ENCODE assay signal across 20 mouse cellular contexts in genomic region chr9:88363102-88363501, GRCm38 (mm10). TPM values are rescaled to one million over a fixed set of nuclear protein-coding genes. Genes with fewer than 3 reads are reported as not detected.
DNase-seq lines count a peak whose midpoint lies in the region; ATAC-seq lines count a peak whose summit lies in the region.
"Had no signal": no experiment of that assay in that cellular context is flagged by ENCODE, and none has a peak within 500 bp of the region (broad histone marks: within the 10 kb centered on the region; RNA-seq: fewer than 3 reads in every experiment).

No protein-coding gene starts in this region.

- no peaks in the 10 kb centered on the region for H3K27me3 ChIP-seq in intestine, embryonic 16.5 days (replicated peaks; ENCODE audit: control insufficient read depth, insufficient read depth, low read length)
- H3K27me3 ChIP-seq: limb, embryonic 13.5 days; midbrain, embryonic 12.5 days; neural tube, embryonic 12.5 days had no signal

- peak; percentile 44 for DNase-seq in heart, adult 8-10 months (ENCODE audit: low spot score)
- DNase-seq in heart, postnatal 25 days (ENCODE audit: low spot score): no peak
- DNase-seq in left cerebral cortex, postnatal 4 days: peak; percentile 71
- no peak for DNase-seq in left cerebral cortex, adult 18-20 months (ENCODE audit: low spot score in 2 of 2)
- DNase-seq in cerebellum, postnatal 14 days: peak; percentile 83 to 92
- no peak for DNase-seq in ovary, postnatal 10 days (ENCODE audit: low spot score)
- DNase-seq: adrenal gland, postnatal 36 days; gastrocnemius, postnatal 14 days; layer of hippocampus, postnatal 36 days; liver, postnatal 0 days; lung, postnatal 36 days; thymus, adult 2 months had no signal

- 83% methylated on average over 3 of the region's 3 CpGs for WGBS in intestine, embryonic 16.5 days

- no peak overlapping the region for H3K9ac ChIP-seq in intestine, embryonic 16.5 days (ENCODE audit: low read depth, low read length)
- H3K9ac ChIP-seq: limb, embryonic 13.5 days; liver, postnatal 0 days; midbrain, embryonic 12.5 days; neural tube, embryonic 12.5 days had no signal

- H3K4me2 ChIP-seq in intestine, embryonic 16.5 days (ENCODE audit: low read depth, low read length): no peak overlapping the region
- H3K4me2 ChIP-seq: midbrain, embryonic 12.5 days; neural tube, embryonic 12.5 days had no signal

- no peaks in the 10 kb centered on the region for H3K36me3 ChIP-seq in intestine, embryonic 16.5 days (ENCODE audit: control insufficient read depth, insufficient read depth, low read length)
- H3K36me3 ChIP-seq: embryonic facial prominence, embryonic 10.5 days; midbrain, embryonic 12.5 days; neural tube, embryonic 12.5 days had no signal

- H3K27ac ChIP-seq in intestine, embryonic 16.5 days (ENCODE audit: low read length): no peak overlapping the region
- H3K27ac ChIP-seq: embryonic facial prominence, embryonic 10.5 days; limb, embryonic 13.5 days; midbrain, embryonic 12.5 days; neural tube, embryonic 12.5 days had no signal

- no peaks in the 10 kb centered on the region for H3K9me3 ChIP-seq in intestine, embryonic 16.5 days (ENCODE audit: control insufficient read depth, low read length)
- H3K9me3 ChIP-seq: embryonic facial prominence, embryonic 10.5 days; limb, embryonic 13.5 days; midbrain, embryonic 12.5 days; neural tube, embryonic 12.5 days had no signal

- no peaks in the 10 kb centered on the region for H3K4me1 ChIP-seq in intestine, embryonic 16.5 days (ENCODE audit: control insufficient read depth, insufficient read depth, low read length)
- H3K4me1 ChIP-seq: embryonic facial prominence, embryonic 10.5 days; neural tube, embryonic 12.5 days had no signal

- no peak overlapping the region for H3K4me3 ChIP-seq in intestine, embryonic 16.5 days (ENCODE audit: low read length)
- H3K4me3 ChIP-seq: embryonic facial prominence, embryonic 10.5 days; erythroblast, embryonic 14.5 days; limb, embryonic 13.5 days; midbrain, embryonic 12.5 days; neural tube, embryonic 12.5 days had no signal

- intact Hi-C loops in heart, postnatal 25 days (cut with DNase I): loop anchor here (2.0 to 5.0 kb wide), 3 partner anchors 36 to 122 kb away; partner anchors contain the start of gene Nt5e
- intact Hi-C loops in left cerebral cortex, postnatal 4 days (cut with DNase I): loop anchor here (5.0 kb wide), 1 partner anchor 121 kb away; no protein-coding TSS in a partner anchor

- peak; percentile 95 for ATAC-seq in cerebellum, adult (ENCODE audit: insufficient number of reproducible peaks, low FRiP score, low TSS enrichment)
- ATAC-seq in intestine, embryonic 16.5 days: no peak
- ATAC-seq: activated CD4-positive, CD25-positive, alpha-beta regulatory T cell, adult 4 months; liver, postnatal 0 days had no signal

RNA-seq across cellular contexts. Expression of gene Nt5e, which starts 36.1 kb away (rescaled TPM):
- 10 to 100 TPM in 2 of 4 experiments, 1 to 10 TPM in 2; 8.2 to 12.4 (median 10.8) TPM for total RNA-seq in heart, adult 8-10 months (2022)
- 10 to 100 TPM; 13.3 to 13.9 TPM for total RNA-seq in heart, postnatal 25 days (2021)
- total RNA-seq in left cerebral cortex, postnatal 4 days (2021): 1 to 10 TPM; 2.9 to 3.4 TPM
- total RNA-seq in left cerebral cortex, adult 18-20 months (2021): 1 to 10 TPM; 2.6 to 3.6 TPM
- polyA plus RNA-seq in intestine, embryonic 16.5 days (2015; fragmentation: Nextera tagmentation; extraction: Ambion mirVana): 3.2 and 4.0 TPM in 2 replicates
- polyA plus RNA-seq: erythroblast, embryonic 14.5 days had no signal

Comparison
In these comparisons a context has a peak if more than half of its experiments do, and no peak if none do; other contexts are left out.
1. DNase-seq: peak in heart, adult 8-10 months (single experiment), left cerebral cortex, postnatal 4 days (single experiment) and cerebellum, postnatal 14 days (2 of 2); none in heart, postnatal 25 days (single experiment), left cerebral cortex, adult 18-20 months (0 of 2) and ovary, postnatal 10 days (single experiment).